Mouse (Mus musculus) 3134 (cell line): ENCODE data around the gene Avpr1b.
"Not testable (repeated sequence)": the region's sequence is repeated elsewhere in the genome, so short reads cannot be mapped to it uniquely, and the experiment has no call there.

Source experiments
- DNase-seq: peaks from one replicate; pipeline ENCODE4 v3.0.0-alpha.2; 2011; ENCODE audit warnings: low spot score; ENCODE audit not compliant: insufficient read length; ENCODE audit errors: extremely low read depth

Avpr1b gene

DNA sequence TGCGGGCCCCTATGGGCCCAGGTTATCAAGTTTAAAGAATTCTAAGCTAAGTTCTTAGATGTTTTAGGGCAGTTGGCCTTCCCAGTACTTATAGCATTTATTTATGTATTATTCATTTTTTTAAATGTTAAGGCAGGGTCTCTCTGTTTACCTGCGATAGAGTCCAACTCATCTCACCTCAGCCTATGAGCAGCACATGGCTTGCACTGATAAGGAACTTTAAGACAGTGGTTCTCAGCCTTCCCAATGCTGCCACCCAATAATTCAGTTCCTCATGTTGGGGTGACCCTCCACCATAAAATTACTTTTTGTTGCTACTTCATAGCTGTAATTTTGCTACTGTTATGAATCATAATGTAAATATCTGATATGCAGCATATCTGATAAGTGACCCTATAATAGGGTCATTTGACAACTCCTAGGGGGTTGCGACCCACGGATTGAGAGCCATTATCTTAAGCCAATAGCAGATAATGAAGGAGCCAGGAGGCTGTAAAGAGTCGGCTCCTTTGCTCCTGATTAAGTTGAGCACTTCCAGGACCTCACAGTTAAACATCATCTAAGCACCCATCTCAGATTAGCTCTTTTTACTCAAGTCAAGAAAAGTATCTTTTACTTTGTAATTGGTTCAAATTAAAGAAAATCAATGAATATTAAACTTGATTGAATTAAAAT is 17.6 kb downstream of the Avpr1b start:
- DNase-seq: no peak

GRCm38 (mm10) chr1:131618576-131618975 is 19.5 kb downstream of the Avpr1b start:
- no peak for DNase-seq

- no peak for DNase-seq
Observed at GRCm38 (mm10) chr1:131619348-131619747, 20.3 kb downstream of the Avpr1b start.

GRCm38 (mm10) chr1:131623644-131624043 is 24.6 kb downstream of the Avpr1b start:
- DNase-seq: no peak

DNA sequence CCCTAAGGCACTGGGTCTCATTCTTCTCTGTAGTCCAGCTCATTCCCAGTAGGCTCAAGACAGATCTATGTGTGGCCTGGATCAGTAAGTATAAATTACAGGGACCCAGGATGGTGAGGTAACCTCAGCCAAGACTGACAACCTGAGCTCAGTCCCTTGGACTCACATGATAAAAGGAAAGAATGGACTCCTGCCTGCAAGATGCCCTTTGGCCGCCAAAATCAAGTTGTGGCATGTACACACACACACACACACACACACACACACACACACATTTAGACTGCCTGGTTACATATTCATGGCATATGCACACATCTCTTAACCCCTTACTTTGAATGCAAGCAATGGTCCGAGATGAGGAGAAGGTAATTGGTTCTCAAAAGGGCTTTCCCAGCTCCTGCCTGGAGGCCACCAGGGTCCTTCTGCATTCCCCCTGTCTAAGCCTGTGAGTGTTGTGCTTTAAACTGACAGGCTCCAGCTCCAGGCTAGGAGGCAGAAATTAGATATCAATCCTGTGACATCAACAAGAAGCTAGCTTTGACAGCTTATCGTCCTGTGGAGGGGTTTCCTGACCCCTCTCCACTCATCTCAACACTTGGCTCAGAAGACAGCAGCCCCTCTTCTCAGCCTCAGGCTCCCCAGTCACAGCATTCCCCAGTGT is 25.3 kb downstream of the Avpr1b start:
- no peak for DNase-seq

DNA sequence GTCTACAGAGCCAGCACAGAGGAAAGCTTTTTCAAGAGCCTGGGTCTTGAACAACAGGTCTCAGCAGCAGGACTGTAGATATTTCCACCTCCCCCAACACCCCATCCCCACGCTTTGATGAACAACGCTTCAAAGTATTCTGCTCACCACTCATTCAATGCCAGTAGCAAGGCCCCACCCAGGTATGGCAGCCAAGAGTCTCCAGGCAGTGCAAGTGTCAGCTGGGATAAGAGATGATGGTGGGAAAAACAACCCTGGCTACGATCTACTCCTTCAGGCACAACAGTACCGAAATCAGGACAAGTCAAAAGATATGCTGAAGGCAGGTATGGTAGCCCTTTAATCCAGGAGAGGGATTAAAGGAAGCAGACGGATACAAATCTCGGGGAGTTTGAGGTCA is 27.2 kb downstream of the Avpr1b start:
- DNase-seq: no peak

DNA sequence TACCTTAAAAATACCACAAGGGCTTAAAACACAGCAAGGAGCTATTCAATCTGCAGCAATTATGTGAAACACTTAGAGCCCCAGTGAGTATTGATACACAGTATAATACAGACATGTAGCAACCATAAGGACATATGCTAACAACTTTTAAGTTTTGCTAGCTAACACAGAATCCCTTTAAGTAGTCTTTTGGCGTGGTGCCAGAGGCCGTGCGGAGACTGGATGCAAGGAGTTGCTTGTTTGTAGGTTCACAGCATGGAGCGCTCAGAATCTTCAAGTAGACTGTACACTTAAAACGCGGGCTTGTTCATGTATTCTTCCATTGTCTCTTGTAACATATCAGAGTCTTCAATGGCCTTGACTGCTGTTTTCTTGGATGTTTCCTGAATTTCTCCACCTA is 33.2 kb downstream of the Avpr1b start:
- DNase-seq: not testable (repeated sequence)

- DNase-seq: no peak
Observed at GRCm38 (mm10) chr1:131634495-131634894, 35.5 kb downstream of the Avpr1b start.

DNA sequence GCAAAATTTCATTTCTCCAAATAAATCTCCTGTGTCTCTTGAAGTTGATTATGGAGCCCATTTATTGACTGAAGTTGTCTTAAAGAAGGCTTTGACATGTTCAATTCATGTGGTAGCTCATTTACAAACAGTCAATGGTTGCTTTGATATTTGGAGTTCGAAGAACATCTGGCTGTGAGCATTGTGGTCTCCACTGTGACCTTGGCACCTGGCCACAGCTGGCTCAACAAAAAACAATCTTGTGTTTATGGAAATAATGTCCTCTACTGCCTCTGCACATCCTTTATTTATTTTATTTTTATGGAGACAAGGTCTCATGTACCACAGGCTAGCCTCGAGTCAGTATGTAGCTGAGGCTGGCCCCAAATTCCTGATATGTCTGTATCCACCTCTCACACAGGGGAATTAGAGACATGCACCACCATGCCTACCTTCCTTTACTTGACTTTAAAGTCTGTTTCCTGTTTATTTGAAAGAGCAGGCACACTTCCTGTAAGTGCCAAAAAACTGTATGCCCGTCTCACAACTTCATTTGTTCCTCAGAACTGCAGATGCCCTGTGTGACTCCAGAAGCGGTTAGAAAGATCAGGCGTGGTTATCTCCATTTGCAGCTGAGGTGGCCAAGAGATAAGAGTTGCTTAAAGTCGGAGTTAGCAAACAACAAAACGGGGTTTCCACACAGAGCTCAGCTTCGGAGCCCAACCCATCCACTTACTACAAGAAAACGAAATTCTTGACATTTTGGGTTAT is 38.9 kb downstream of the Avpr1b start, which contains the start of gene Ctse:
TSS of gene Ctse (plus strand) at position 516 of the 750 bp plus-strand sequence.
- no peak for DNase-seq

GRCm38 (mm10) chr1:131638541-131639421 is 39.7 kb downstream of the Avpr1b start:
- no peak for DNase-seq

DNA sequence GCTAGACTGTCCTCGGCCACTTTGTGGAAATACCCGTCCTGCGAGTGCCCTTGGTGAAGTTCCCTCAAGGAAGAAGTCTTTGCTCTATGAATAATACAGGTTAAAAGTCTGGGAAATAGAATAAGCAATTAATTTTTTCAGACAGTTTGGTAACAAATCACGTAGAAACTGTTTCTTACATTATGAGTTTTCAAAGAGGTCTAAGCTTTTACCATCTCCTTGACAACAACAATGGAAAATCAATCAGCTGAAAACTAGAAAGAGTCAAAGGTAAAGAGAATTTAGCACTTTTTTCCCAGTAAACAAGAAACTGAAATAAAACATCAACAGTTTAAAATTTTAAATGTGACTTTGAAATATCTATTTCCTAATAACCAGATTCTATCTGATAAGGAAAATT is 41.0 kb downstream of the Avpr1b start:
- DNase-seq: no peak

- no peak for DNase-seq
Observed at GRCm38 (mm10) chr1:131641565-131641964, 42.5 kb downstream of the Avpr1b start.

DNA sequence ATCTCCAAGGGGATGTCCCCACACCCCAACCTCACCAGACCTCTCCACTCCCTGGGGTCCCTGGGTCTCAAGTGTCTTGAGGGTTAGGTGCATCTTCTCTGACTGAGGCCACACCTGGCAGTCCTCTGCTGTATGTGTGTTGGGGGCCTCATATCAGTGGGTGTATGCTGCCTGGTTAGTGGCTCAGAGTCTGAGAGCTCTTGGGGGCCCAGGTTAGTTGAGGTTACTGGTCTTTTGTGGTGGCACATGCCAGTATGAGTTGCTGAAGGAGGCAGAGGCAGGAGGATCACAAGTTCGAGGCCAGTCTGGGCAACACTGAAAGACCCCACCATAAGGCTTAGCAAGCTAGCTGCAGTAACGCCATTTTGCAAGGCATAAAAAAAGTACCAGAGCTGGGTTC is 43.2 kb downstream of the Avpr1b start:
- no peak for DNase-seq

GRCm38 (mm10) chr1:131652670-131653443 is 53.8 kb downstream of the Avpr1b start:
- DNase-seq: no peak

DNA sequence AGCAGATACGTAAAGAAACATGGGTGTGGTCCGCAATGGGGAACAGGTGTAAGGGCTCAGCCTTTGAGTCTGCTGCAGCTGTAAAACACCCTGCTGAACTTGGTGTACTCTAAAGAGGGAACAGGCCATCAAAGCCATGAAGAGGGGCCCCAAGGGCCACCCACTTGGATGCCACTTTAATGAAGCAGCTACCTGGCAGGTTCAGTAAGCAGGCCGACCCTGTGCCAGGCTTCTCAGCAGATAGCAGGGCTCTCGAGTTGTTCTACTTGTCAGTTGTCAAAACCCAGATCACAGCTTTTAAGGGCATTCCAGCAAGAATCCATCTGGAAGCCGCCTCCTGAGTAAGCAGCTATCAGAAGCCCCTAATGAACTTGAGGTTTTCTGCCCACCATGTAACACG is 56.6 kb downstream of the Avpr1b start:
- no peak for DNase-seq

DNA sequence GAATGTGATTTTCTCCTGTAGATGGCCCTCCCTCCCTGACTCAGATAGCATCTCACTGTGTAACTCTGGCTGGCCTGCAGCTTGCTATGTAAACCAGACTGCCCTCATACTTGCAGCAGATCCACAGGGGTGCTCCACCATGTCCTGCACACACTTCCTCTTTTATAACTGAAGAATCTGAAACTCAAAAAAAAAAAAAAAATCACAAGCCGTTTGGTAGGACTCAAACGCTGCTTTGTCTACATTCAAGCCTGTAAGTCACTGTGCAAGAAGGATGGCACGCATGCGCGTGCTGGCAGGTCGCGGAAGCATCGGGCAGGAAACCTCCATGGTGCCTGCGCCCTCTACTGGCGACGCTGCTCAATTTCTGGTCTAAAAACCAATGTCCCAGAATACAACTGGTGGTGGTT is 58.9 kb downstream of the Avpr1b start:
- peak; percentile 85 for DNase-seq

DNA sequence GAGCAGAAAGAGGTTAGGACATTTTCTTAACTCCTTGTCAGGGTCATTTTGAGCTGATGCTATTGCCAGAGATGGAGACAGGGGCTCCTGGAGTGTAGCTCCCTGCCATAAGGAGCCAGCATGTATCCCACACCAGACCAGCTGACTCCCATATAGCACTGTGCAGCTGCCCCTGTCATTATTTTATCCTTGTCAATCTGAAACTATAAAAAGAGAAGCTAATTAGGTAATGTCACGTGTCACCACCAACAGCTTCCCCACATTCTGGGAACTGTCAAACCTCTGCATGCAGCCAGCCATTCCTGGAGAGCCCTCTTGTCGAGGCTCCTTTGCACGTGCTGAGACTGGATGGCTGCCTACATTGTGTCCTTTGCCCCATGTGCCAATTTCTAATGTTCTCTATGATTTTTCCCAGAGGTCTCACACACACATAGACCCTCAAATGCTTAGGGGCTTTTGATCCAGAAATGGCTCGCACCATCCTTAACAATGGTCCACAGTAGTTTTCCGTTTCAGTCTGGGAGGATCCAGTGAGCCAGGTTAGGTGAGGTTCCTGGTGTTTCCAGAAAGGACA is 60.6 kb downstream of the Avpr1b start:
- no peak for DNase-seq

- no peak for DNase-seq
Observed at GRCm38 (mm10) chr1:131660266-131660665, 61.2 kb downstream of the Avpr1b start.

GRCm38 (mm10) chr1:131660716-131661472 is 61.9 kb downstream of the Avpr1b start:
- no peak for DNase-seq
